Mouse (Mus musculus) WW6 (cell line): ENCODE measurements around the gene Tedc1.
"Not testable (repeated sequence)": the region's sequence is repeated elsewhere in the genome, so short reads cannot be mapped to it uniquely, and the experiment has no call there.

Source experiments
- DNase-seq: peaks from one replicate; pipeline ENCODE4 v3.0.0-alpha.2; 2013; ENCODE audit warnings: low read depth, low spot score

Gene Tedc1

GRCm38 (mm10) chr12:113152991-113153525 lies 3.2 kb upstream of the Tedc1 start:
- DNase-seq, result no peak

GRCm38 (mm10) chr12:113153971-113154370 lies 2.2 kb upstream of the Tedc1 start:
- no peak for DNase-seq

- no peak for DNase-seq
Measured at GRCm38 (mm10) chr12:113154747-113155075, 1.5 kb upstream of the Tedc1 start.

- no peak for DNase-seq
Measured at GRCm38 (mm10) chr12:113155076-113155771, 997 bp upstream of the Tedc1 start.

- peak; percentile 78 for DNase-seq
Measured at GRCm38 (mm10) chr12:113156540-113156929, 314 bp downstream of the Tedc1 start.

- no peak for DNase-seq
Measured at GRCm38 (mm10) chr12:113157002-113157401, 781 bp downstream of the Tedc1 start.

GRCm38 (mm10) chr12:113157521-113157920 lies 1.3 kb downstream of the Tedc1 start:
- no peak for DNase-seq

- no peak for DNase-seq
Measured at GRCm38 (mm10) chr12:113157971-113158370, 1.8 kb downstream of the Tedc1 start.

- DNase-seq, result no peak
Measured at GRCm38 (mm10) chr12:113163561-113164006, 7.4 kb downstream of the Tedc1 start.

- no peak for DNase-seq
Measured at GRCm38 (mm10) chr12:113168031-113168536, 11.9 kb downstream of the Tedc1 start.

GRCm38 (mm10) chr12:113176960-113177725 lies 20.9 kb downstream of the Tedc1 start:
- no peak for DNase-seq

- no peak for DNase-seq
Measured at GRCm38 (mm10) chr12:113181020-113181419, 24.8 kb downstream of the Tedc1 start.

GRCm38 (mm10) chr12:113184945-113185344 lies 28.7 kb downstream of the Tedc1 start:
- no peak for DNase-seq

GRCm38 (mm10) chr12:113185442-113186291 lies 29.4 kb downstream of the Tedc1 start, which contains the start of gene Tmem121:
Tmem121 (plus strand) TSS chr12:113185930.
- DNase-seq, result no peak

- no peak for DNase-seq
Measured at GRCm38 (mm10) chr12:113186326-113187010, 30.2 kb downstream of the Tedc1 start.

- DNase-seq, result no peak
Measured at GRCm38 (mm10) chr12:113187011-113187375, 30.8 kb downstream of the Tedc1 start.

- DNase-seq, result peak; percentile 64
Measured at GRCm38 (mm10) chr12:113187584-113188295, 31.5 kb downstream of the Tedc1 start.

- DNase-seq, result no peak
Measured at GRCm38 (mm10) chr12:113188349-113189055, 32.3 kb downstream of the Tedc1 start.

- DNase-seq, result no peak
Measured at GRCm38 (mm10) chr12:113193423-113193822, 37.2 kb downstream of the Tedc1 start.

GRCm38 (mm10) chr12:113199132-113199531 lies 42.9 kb downstream of the Tedc1 start:
- not testable (repeated sequence) for DNase-seq
